Mouse (Mus musculus): ENCODE data around the gene Baiap2l1. TPM values are rescaled to one million over a fixed set of nuclear protein-coding genes. Genes with fewer than 3 reads are reported as not detected.

Gene Baiap2l1
- total and polyA plus RNA-seq, 3 experiments: 4.5 to 7.2 (median 5.3) TPM

DNA sequence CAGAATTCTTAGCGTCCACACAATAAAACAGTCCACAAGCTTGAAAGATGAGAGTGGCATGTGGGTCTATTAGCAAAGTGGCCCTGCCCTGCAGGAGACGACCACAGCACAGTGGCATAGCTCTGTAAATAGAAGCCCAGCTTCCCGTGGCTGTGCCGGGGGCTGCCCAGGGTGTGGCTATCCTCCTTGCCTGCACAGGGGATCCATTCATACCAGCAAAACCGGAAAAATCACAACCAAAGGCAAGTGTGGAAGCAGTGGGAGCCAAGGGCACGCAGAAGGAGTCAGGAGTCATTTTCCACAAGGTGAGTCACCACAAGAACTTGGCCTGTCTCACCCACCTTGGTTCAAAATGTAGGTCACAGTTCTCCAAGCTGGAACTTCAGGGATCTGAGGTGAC lies 39.6 kb downstream of the Baiap2l1 start:
- intact Hi-C loops (cut with DNase I): no loop called here
- no peak for DNase-seq
- 36% methylated on average over 6 of the region's 6 CpGs for WGBS

GRCm38 (mm10) chr5:144317426-144317825 lies 40.5 kb downstream of the Baiap2l1 start:
- no peaks in the 10 kb centered on the region for H3K27me3 ChIP-seq (ENCODE audit: control insufficient read depth, insufficient read depth, low read length)
- DNase-seq: no peak
- no peak overlapping the region for H3K9ac ChIP-seq (ENCODE audit: low read depth, low read length)
- no peaks in the 10 kb centered on the region; the same call in 1 of the 2 replicates for H3K36me3 ChIP-seq (ENCODE audit: control insufficient read depth, insufficient read depth, low read length)
- TF ChIP-seq EP300 (IDR thresholded peaks at IDR 0.05; ENCODE audit: insufficient read depth, low read depth, low read length): no peak
- TF ChIP-seq POLR2A (IDR thresholded peaks at IDR 0.05; ENCODE audit: insufficient read depth, low read depth, low read length): no peak
- no peak for TF ChIP-seq CTCF (IDR thresholded peaks at IDR 0.05)
- H3K4me1 ChIP-seq (ENCODE audit: control insufficient read depth, insufficient read depth, low read length): peaks cover 7% of the 10 kb centered on the region
- intact Hi-C loops (cut with DNase I): no loop called here
- 82% methylated on average over 8 of the region's 8 CpGs for WGBS
- H3K27ac ChIP-seq: no peak overlapping the region
- no peak overlapping the region for H3K4me3 ChIP-seq
- no peaks in the 10 kb centered on the region for H3K79me2 ChIP-seq (replicated peaks; ENCODE audit: control insufficient read depth, insufficient read depth, low read length)

More for the DNA sequence above, 39.6 kb downstream of the Baiap2l1 start:
- Histone ChIP-seq H3K4me1 (ENCODE audit: control insufficient read depth, insufficient read depth, low read length) (peaks cover 10% of the 10 kb centered on the region), H3K79me2 (replicated peaks; ENCODE audit: control insufficient read depth, insufficient read depth, low read length) (no peaks in the 10 kb centered on the region), H3K36me3 (ENCODE audit: control insufficient read depth, insufficient read depth, low read length) (no peaks in the 10 kb centered on the region; the same call in 1 of the 2 replicates), H3K4me3 (no peak overlapping the region), H3K9ac (ENCODE audit: low read depth, low read length) (no peak overlapping the region), H3K27me3 (ENCODE audit: control insufficient read depth, insufficient read depth, low read length) (no peaks in the 10 kb centered on the region), H3K27ac (no peak overlapping the region)
- TF ChIP-seq EP300 (IDR thresholded peaks at IDR 0.05; ENCODE audit: insufficient read depth, low read depth, low read length) (no peak), POLR2A (IDR thresholded peaks at IDR 0.05; ENCODE audit: insufficient read depth, low read depth, low read length) (no peak), CTCF (IDR thresholded peaks at IDR 0.05) (no peak)

- Histone ChIP-seq H3K79me2 (replicated peaks; ENCODE audit: control insufficient read depth, insufficient read depth, low read length) (no peaks in the 10 kb centered on the region), H3K9ac (ENCODE audit: low read depth, low read length) (no peak overlapping the region), H3K27ac (no peak overlapping the region), H3K4me1 (ENCODE audit: control insufficient read depth, insufficient read depth, low read length) (peaks cover 7% of the 10 kb centered on the region), H3K36me3 (ENCODE audit: control insufficient read depth, insufficient read depth, low read length) (no peaks in the 10 kb centered on the region; the same call in 1 of the 2 replicates), H3K27me3 (ENCODE audit: control insufficient read depth, insufficient read depth, low read length) (no peaks in the 10 kb centered on the region), H3K4me3 (no peak overlapping the region)
- DNase-seq: no peak
- TF ChIP-seq CTCF (IDR thresholded peaks at IDR 0.05): no peak
- no peak for TF ChIP-seq EP300 (IDR thresholded peaks at IDR 0.05; ENCODE audit: insufficient read depth, low read depth, low read length)
- no peak for TF ChIP-seq POLR2A (IDR thresholded peaks at IDR 0.05; ENCODE audit: insufficient read depth, low read depth, low read length)
- intact Hi-C loops (cut with DNase I): no loop called here
- 61% methylated on average over 3 of the region's 3 CpGs for WGBS
Observed at GRCm38 (mm10) chr5:144316442-144316841, 41.5 kb downstream of the Baiap2l1 start.

GRCm38 (mm10) chr5:144314731-144315494 lies 43.0 kb downstream of the Baiap2l1 start:
- TF ChIP-seq EP300 (IDR thresholded peaks at IDR 0.05; ENCODE audit: insufficient read depth, low read depth, low read length) (no peak), CTCF (IDR thresholded peaks at IDR 0.05) (no peak), POLR2A (IDR thresholded peaks at IDR 0.05; ENCODE audit: insufficient read depth, low read depth, low read length) (no peak)
- Histone ChIP-seq H3K27me3 (ENCODE audit: control insufficient read depth, insufficient read depth, low read length) (no peaks in the 10 kb centered on the region), H3K36me3 (ENCODE audit: control insufficient read depth, insufficient read depth, low read length) (no peaks in the 10 kb centered on the region), H3K4me3 (no peak overlapping the region), H3K79me2 (replicated peaks; ENCODE audit: control insufficient read depth, insufficient read depth, low read length) (no peaks in the 10 kb centered on the region), H3K27ac (no peak overlapping the region), H3K9ac (ENCODE audit: low read depth, low read length) (no peak overlapping the region), H3K4me1 (ENCODE audit: control insufficient read depth, insufficient read depth, low read length) (peaks cover 6% of the 10 kb centered on the region)
- no peak for DNase-seq
- intact Hi-C loops (cut with DNase I): no loop called here
- WGBS: 85% methylated on average over 12 of the region's 12 CpGs

DNA sequence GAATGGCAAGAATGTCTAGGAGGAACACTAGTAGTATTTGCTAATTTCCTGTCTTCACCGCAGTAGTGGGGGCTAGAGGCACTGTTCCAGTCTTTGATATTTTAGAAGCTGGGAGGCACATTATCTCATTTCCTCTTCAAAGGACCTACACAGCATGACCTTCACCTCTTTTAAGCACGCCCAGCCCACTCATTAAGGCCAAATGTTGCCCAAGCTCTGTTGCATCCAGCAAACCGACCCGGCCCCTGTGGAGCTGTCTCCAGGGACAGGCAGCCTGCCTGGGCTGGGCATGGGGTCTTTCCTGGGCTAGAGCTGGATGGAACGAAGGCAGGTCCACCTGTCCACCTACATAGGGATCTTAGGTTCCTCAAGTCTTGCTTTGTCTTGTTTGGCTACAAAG lies 44.6 kb downstream of the Baiap2l1 start:
- Histone ChIP-seq H3K36me3 (ENCODE audit: control insufficient read depth, insufficient read depth, low read length) (no peaks in the 10 kb centered on the region), H3K27me3 (ENCODE audit: control insufficient read depth, insufficient read depth, low read length) (no peaks in the 10 kb centered on the region), H3K9ac (ENCODE audit: low read depth, low read length) (no peak overlapping the region), H3K27ac (no peak overlapping the region), H3K4me3 (no peak overlapping the region), H3K4me1 (ENCODE audit: control insufficient read depth, insufficient read depth, low read length) (peaks cover 6% of the 10 kb centered on the region), H3K79me2 (replicated peaks; ENCODE audit: control insufficient read depth, insufficient read depth, low read length) (no peaks in the 10 kb centered on the region)
- no peak for DNase-seq
- 11% methylated on average over 5 of the region's 5 CpGs for WGBS
- TF ChIP-seq POLR2A (IDR thresholded peaks at IDR 0.05; ENCODE audit: insufficient read depth, low read depth, low read length) (no peak), CTCF (IDR thresholded peaks at IDR 0.05) (no peak), EP300 (IDR thresholded peaks at IDR 0.05; ENCODE audit: insufficient read depth, low read depth, low read length) (no peak)
- intact Hi-C loops (cut with DNase I): no loop called here

DNA sequence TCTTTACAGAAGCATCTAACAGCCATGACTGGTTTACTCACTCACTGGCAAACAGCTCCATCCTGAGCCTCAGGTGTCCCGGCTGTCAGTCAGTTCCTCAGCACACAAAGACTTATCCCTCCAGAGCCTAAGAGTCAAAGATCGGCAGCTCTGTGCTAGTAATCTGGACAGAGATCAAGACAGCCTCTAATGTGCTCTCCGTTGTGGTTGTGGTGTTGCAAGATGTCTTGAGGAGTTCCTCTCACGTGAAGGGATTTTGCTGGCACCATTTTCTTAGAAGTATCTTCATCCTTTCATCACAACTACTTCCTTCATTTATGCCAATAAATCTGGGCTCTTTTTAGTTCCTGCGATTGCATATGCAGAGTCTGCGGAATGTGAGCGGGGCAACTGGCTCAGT lies 45.7 kb downstream of the Baiap2l1 start:
- TF ChIP-seq POLR2A (IDR thresholded peaks at IDR 0.05; ENCODE audit: insufficient read depth, low read depth, low read length): no peak
- DNase-seq: no peak
- intact Hi-C loops (cut with DNase I): no loop called here
- H3K4me3 ChIP-seq: no peak overlapping the region
- 78% methylated on average over 7 of the region's 7 CpGs for WGBS
- no peaks in the 10 kb centered on the region for H3K27me3 ChIP-seq (ENCODE audit: control insufficient read depth, insufficient read depth, low read length)
- H3K9ac ChIP-seq (ENCODE audit: low read depth, low read length): no peak overlapping the region
- no peaks in the 10 kb centered on the region for H3K79me2 ChIP-seq (replicated peaks; ENCODE audit: control insufficient read depth, insufficient read depth, low read length)
- no peaks in the 10 kb centered on the region for H3K36me3 ChIP-seq (ENCODE audit: control insufficient read depth, insufficient read depth, low read length)
- H3K4me1 ChIP-seq (ENCODE audit: control insufficient read depth, insufficient read depth, low read length): peaks cover 6% of the 10 kb centered on the region
- no peak overlapping the region for H3K27ac ChIP-seq

Data from heart, adult 2 months (tissue).